Mouse (Mus musculus) v-Abl transformed pro-B cells (cell line): ENCODE data around the gene Krtap1-5.
"Not testable (repeated sequence)": the region's sequence is repeated elsewhere in the genome, so short reads cannot be mapped to it uniquely, and the experiment has no call there.

Experiments used
- in situ Hi-C, 2 experiments: fragments of 400-800 bp; cut with MboI; formaldehyde crosslinking; loops; one replicate each; pipeline ENCODE4 v1.15.1; 2025; ENCODE audit not compliant: unreplicated experiment in 2 of 2

Gene Krtap1-5

DNA sequence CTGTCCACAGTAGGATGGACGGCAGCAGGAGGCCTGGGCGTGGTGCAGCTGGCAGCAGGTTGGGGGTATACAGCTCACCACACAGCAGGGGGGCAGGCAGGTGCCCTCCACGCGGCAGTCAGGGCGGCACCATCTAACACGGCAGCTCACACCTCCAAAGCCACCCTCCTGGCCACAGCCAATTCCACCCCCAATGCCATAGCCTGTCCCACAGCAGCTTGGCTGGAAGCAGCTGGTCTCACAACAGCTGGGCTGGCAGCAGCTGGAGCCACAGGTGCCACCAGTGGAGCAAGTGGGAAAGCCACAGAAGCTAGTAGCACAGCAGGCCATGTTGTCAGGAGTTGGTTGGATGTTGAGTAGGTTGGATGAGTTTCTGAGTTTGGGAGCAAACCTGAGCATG, at the start of gene Krtap1-5:
Krtap1-5 (minus strand) TSS at position 381 of the 400 bp plus-strand sequence.
- in situ Hi-C loops: no loop called here

DNA sequence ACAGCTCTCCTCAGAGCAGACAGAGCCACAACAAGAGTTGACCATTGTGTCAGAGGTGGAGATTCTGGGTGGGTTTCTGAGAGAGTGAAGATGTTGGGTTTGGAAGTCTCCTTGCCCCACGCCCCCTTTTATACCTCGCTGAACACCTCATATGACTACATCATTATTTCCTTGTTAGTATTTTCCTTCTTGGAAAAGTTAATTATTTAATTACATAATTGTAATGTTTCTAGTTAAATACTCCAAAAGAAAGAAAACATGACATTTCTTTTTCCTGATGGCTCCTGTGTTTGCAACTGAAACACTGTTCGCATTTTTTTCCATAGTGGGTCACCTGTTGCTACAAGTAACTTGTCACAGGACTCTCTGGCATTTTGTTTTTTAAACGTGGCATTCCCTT, 47.3 kb upstream of the Krtap1-5 start, which contains the start of gene Krtap4-1:
Krtap4-1 (minus strand) TSS at position 101 of the 400 bp plus-strand sequence.
- in situ Hi-C loops: no loop called here

DNA sequence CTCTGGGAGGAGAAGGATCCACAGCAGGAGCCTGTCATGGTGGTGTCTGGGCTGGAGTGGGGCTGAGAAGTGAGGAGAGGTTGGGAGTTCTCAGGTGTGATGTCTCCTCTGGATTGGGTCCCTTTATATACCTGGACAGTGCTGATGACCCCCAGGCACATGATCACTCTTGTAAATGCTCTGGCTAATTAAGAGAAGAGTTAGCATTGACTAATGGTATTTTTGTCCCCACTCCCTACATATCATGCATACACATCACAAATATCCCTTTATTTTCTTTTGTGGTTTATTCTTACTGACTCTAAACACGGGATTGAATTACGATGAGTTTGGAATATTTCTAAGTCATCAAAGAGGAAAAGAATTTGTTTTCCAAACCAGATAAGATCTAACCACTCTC, 39.5 kb upstream of the Krtap1-5 start, which contains the start of gene Gm11562:
Gm11562 (minus strand) TSS at position 101 of the 400 bp plus-strand sequence.
- in situ Hi-C loops: no loop called here

DNA sequence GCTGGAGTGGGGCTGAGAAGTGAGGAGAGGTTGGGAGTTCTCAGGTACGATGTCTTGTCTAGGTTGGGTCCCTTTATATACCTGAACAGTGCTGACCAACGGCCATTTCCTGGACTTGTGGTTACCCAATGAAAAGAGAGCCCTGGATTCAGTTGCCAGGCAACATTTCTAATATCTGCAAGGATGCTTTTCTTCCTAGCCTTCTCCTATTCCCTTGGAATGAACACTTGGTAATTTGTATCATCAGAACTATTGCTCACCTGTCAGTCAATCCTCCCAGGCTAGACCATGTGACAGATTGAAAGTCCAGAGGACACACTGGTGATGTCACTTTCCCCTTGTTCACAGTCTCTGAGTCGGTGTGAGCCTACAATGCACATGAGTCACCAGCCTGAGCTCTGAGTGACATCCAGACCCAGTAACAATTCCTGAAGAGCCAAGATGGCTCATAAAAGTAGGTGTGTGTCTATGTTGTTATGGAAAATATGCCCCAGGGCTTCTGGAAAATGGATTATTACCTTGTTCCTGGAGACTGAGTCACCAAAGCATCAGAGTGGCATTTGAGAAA, 34.1 kb upstream of the Krtap1-5 start, which contains the start of gene Krtap2-4:
Krtap2-4 (minus strand) TSS at position 51 of the 568 bp plus-strand sequence.
- in situ Hi-C loops: no loop called here

DNA sequence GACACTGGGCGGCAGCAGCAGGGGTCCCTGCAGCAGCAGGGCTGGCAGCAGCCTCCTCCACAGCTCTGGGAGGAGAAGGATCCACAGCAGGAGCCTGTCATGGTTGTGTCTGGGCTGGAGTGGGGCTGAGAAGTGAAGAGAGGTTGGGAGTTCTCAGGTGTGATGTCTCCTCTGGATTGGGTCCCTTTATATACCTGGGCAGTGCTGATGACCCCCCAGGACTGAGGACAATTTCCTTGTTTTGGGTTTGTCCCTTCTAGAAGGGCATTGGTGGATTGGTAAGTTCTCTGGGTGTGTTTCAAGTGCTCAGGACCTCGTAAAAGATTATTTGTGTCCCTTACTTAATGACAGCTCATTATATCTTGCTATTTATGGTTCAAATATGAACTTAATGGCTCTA, 29.3 kb upstream of the Krtap1-5 start, which contains the start of gene Gm11937:
Gm11937 (minus strand) TSS at position 101 of the 400 bp plus-strand sequence.
- in situ Hi-C loops: not testable (repeated sequence)

DNA sequence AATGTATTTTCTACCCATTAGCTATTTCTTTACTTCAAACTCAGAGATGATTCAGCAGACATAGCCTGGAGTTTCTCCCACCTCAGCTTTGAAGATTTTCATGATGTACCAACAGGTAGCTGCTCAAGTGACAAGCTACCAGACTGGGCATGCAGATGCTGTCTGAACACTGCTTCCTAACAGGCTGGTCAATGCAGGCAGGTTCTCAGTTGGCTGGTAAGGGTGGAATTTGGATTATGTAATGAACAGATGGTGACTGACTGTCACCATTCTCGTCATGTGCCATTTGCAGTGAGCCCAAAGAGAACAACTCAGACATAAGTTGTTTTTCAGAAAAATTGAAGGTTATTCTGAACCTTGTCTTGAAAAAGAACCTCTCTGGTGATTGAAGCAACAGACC, 28.3 kb upstream of the Krtap1-5 start:
- in situ Hi-C loops: no loop called here

DNA sequence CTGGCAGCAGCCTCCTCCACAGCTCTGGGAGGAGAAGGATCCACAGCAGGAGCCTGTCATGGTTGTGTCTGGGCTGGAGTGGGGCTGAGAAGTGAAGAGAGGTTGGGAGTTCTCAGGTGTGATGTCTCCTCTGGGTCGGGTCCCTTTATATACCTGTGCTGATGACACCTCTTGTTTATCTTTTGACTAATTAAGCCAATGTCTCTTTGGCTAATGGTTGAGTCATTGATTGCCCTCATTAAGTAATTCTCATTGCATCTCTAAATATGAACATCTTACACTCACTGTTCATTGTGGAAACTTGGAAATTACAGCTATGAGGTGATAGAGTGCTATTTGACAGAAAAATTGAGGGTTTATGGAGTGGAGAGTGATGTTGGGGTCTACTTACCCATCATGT, 22.4 kb upstream of the Krtap1-5 start, which contains the start of gene Gm11938:
Gm11938 (minus strand) TSS at position 101 of the 400 bp plus-strand sequence.
- in situ Hi-C loops: not testable (repeated sequence)

DNA sequence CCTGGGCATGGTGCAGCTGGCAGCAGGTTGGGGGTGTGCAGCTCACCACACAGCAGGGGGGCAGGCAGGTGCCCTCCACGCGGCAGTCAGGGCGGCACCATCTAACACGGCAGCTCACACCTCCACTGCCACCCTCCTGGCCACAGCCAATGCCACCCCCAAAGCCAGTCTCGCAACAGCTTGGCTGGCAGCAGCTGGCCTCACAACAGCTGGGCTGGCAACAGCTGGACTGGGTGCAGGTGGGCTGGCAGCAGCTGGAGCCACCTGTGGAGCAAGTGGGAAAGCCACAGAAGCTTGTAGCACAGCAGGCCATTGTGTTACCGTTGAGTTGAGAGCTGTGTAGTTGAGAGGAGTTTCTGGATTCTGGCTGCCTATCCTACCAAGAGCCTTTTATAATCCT, 16.9 kb upstream of the Krtap1-5 start, which contains the start of gene Krtap9-3:
Krtap9-3 (minus strand) TSS at position 364 of the 400 bp plus-strand sequence.
- in situ Hi-C loops: not testable (repeated sequence)

DNA sequence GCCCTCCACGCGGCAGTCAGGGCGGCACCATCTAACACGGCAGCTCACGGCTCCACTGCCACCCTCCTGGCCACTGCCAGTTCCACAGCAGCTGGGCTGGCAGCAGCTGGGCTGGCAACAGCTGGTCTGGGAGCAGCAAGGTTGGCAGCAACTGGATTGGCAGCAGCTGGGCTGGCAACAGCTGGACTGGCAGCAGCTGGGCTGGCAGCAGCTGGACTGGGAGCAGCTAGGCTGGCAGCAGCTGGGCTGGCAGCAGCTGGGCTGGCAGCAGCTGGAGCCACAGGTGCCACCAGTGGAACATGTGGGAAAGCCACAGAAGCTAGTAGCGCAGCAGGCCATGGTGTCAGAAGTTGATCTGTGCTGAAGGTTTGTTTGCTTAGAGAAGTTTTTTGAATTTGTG, 10.2 kb upstream of the Krtap1-5 start, which contains the start of gene Krtap1-3:
Krtap1-3 (minus strand) TSS at position 359 of the 400 bp plus-strand sequence.
- in situ Hi-C loops: no loop called here

DNA sequence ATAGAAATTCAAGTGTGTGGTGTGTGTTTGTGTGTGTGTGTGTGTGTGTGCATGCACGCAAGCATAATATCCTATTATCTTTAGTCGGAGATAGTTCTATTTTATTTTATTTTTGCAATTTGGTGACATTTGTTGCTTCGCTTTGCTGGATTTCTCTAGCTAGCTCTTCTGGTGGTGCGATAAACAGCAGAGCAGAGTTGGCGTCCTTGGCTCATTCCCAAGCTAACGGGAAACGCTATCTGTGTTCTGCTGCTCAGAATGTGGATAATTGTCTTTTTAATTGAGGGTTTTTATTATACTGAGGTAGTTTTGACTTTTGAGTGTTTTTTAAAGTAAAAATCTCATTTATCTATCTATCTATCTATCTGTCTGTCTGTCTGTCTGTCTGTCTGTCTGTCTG, 4.3 kb upstream of the Krtap1-5 start:
- in situ Hi-C loops: no loop called here

DNA sequence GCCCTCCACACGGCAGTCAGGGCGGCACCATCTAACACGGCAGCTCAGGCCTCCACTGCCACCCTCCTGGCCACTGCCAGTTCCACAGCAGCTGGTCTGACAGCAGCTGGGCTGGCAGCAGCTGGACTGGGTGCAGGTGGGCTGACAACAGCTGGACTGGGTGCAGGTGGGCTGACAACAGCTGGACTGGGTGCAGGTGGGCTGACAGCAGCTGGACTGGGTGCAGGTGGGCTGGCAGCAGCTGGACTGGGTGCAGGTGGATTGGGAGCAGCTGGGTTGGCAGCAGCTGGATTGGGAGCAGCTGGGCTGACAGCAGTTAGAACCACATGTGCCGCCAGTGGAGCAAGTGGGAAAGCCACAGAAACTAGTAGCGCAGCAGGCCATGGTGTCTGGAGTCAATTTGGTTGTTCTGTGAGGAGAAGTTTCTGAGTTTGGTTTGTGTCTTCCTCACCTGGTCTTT, 2.5 kb upstream of the Krtap1-5 start, which contains the start of gene Krtap1-4:
Krtap1-4 (minus strand) TSS at position 410 of the 460 bp plus-strand sequence.
- in situ Hi-C loops: no loop called here

DNA sequence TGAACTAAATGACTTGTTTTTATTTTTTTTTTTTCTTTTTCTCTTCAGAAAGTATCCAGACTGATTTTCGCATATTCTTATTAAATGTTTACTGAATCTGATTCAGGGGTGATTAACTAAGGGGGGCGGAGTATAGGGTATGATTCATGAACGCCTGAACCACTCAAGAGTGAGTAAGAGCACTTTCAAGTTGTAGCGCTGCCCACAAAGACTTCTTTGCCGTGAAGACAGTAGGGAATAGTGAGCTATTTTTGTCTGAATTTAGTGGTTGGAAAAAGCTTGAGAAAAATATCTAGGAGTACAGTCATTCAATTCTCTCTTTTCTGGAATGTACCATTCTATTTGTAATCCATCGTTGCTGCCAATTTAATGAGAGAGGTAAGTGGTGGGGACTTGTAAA, 748 bp upstream of the Krtap1-5 start:
- in situ Hi-C loops: no loop called here

DNA sequence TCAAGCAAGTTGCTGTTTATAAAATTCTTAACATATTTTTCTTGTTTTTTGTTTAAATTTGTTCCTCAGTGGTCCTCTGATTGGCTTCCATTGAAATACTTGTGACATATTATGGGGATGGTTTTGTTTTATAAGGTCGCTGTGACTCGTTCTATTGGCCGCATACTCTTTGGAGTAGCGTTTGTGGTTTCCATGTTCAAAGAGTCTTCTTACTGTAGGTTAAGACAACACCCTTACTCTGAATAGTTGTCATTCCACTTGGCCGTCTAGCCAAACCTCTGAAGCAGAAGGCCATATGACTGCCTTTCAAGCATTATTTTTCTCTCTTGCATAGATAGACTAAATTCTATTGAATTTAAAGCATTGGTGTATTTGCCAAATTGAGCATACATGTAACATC, 235 bp upstream of the Krtap1-5 start:
- in situ Hi-C loops: no loop called here

DNA sequence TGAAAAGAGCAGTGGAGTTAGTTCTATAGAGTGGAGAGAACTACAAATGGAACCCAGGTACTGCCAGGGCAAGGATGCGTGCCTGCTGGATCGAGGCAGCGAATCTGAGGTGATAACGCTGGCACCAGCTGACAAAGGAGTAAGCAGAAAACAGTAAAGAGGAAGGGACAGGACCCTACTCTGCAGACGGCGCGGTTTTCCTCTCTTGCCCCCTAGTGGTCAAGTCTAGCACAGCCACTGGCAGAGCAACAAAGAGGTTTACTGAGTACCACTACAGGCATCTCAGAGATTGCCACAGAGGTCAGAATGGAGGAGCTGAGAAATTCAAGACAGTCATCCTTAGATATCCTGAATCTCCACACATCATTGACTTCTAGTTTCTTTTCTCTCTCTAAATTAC, 6.7 kb downstream of the Krtap1-5 start:
- in situ Hi-C loops: no loop called here

DNA sequence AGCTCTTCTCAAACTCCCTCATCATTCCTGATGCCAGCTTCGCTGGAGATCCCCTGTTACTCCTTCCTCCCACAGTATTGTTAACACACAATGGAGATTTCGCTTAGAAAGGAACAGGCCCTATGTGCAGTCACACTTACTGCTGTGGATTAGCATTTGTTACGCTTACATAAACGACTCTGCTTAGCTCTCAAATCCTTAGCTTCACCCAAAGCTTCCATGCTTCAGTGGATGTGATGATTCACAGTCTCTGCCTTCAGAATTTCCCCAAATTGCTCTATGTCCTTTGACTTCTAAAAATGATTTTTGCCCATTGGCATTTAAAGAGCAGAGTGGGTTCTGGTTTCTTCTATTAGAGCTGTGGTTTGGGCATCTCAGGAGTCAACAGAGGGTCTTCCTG, 7.7 kb downstream of the Krtap1-5 start:
- in situ Hi-C loops: no loop called here

DNA sequence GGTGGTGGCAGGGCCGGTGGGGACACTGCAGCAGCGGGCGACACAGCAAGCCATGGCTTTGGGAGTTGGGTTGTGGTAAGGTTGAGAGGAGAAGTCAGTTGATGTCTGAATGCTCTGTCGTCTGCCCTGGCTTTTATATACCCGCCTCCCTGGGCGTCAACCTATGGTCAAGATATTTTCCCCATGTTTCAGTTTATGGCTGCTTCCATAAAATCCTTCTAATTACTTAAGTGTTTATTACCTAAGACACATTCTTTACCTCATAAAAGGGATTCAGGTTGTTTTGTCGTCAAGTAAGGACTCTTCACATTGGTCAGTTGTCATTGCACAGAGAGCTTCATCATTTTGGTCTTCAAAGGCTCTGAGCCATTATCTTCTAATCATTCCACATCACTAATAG, 14.3 kb downstream of the Krtap1-5 start, which contains the start of gene Krtap3-1:
Krtap3-1 (minus strand) TSS at position 101 of the 400 bp plus-strand sequence.
- in situ Hi-C loops: no loop called here

DNA sequence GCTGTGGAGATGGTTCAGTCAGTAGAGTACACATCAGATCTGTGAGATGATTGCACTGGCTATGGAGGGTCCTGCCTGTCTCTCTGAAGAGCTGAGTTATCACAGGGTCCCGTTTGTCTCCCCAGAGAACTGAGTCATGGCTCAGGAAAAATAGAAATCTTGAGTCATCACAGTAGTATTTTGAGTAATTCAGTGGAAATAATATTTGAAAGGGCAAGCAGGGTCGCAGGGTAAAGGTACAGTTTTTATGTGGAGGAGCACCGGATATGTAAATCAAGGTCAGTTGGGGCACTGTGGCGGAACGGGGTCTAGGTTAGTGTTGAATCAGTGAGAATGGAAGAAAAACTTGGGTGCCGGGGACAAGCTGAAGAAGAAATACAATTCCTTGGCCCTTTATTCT, 18.2 kb downstream of the Krtap1-5 start:
- in situ Hi-C loops: no loop called here

DNA sequence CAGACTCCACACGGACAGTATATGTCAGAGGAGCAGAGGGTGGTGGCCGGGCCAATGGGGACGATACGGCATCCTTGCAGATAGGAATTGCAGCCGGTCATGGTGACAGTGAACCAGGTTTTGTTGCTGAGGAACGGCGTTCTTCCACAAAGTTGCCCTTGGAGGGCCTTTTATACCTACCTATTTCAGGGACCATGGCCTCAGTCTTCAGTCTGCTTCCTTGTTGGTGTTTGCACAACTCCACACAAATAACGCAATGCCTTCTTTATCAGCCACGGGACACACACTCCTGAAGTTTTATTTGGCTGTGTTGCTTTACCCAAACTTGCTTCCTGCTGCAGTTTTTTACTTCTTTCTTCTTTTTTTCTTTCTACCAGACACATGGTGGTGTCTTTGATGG, 21.4 kb downstream of the Krtap1-5 start, which contains the start of gene Gm11939:
Gm11939 (minus strand) TSS at position 101 of the 400 bp plus-strand sequence.
- in situ Hi-C loops: no loop called here

DNA sequence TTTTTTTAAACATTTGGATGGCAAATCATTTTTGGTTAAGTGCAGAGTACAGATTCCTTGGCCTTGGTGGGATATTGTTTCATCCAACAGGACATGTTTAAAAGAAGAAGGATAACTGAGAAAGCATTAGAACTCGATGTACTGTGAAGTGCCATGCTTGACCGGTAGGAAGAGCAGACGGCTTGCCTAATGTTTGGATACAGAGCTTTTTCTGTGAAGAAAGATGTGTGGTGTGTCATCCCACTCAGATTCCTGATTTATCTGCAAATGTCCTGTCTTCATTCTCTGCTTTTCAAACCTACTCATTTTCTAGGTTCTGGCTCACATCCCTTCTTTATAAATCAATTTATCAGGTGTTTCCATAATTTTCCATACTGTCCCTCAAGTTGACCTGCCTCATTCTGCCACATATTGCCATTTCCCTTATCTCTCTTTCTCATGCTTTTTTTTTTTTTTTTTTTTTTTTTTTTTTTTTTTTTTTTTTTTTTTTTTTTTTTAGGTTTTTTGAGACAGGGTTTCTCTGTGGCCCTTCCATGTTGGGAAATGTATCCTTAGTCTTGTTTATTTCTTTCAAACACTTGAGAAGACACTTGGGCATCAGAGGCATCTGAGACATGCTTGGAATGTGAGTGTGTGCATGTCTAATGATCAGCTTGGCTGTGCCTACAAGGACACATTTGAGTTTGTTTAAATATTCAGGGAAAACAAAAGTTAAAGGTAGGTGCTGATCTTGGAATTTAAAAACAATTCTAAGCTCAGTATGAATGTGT, 22.7 kb downstream of the Krtap1-5 start:
- in situ Hi-C loops: no loop called here

DNA sequence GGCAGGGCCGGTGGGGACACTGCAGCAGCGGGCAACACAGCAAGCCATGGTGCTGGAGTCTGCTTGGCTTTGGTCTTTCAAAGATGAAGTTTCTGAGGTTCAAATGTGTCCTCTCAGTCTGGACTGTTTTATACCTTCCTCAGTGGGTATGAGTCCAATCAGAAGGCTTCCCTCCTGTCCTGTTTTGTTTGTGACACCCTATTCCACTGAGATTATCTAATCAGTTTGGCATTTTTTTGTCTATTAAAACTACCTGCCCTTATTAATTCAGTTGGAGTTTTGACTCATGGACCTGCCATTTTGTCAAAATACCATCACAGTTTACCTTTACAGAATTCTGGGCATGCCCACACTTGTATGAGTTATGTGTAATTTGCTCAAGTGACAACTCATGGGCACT, 24.1 kb downstream of the Krtap1-5 start, which contains the start of gene Krtap3-2:
Krtap3-2 (minus strand) TSS at position 101 of the 400 bp plus-strand sequence.
- in situ Hi-C loops: no loop called here

DNA sequence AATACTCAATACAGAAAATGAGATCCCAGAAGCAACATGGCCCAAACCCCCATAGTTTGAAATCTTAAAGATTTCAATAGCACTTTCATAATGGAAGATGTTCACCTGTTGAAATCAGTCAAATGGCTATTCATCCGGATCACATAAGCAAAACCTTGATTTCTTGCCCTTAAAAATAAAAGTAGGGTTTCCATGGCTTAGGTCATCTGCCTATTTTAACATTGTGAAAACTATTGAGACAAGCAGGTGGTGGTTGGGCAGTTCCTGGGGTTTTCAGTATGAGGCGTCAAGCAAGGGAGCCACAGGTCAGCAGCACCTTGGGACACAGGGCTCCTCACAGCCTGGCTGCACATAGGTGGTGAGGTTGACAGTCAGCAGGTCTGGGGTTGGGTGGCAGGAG, 24.6 kb downstream of the Krtap1-5 start:
- in situ Hi-C loops: no loop called here
